Mouse (Mus musculus) hindbrain, embryonic 15.5 days (tissue): ENCODE measurements at regions not wholly inside any gene's neighbourhood (a gene's known extent, or its start where the extent isn't known, plus 50 kb on each side); places are given as distances from the start of the nearest gene placed in this dataset.

Source experiments
- ATAC-seq: fragments of 200-750 bp; cut with Nextera tagmentation; 2 replicates; pipeline ENCODE4 v1.8.0; 2017; ENCODE audit warnings: low read depth, moderate number of reproducible peaks, moderate TSS enrichment; ENCODE audit not compliant: low FRiP score
- H3K27ac ChIP-seq: fragments of 300-500 bp; sonication (generic); replicated peaks from 2 replicates; pipeline ENCODE4 v1.5.1; 2015; ENCODE audit warnings: mild to moderate bottlenecking, inconsistent platforms
- H3K27me3 ChIP-seq: fragments of 300-500 bp; sonication (generic); 2 replicates; pipeline ENCODE4 v1.6.1; 2015; ENCODE audit warnings: control low read depth, inconsistent platforms
- H3K36me3 ChIP-seq: fragments of 300-500 bp; sonication (generic); 2 replicates; pipeline ENCODE4 v1.6.1; 2015; ENCODE audit warnings: control low read depth, inconsistent platforms
- H3K4me1 ChIP-seq: fragments of 300-500 bp; sonication (generic); replicated peaks from 2 replicates; pipeline ENCODE4 v1.6.1; 2015; ENCODE audit warnings: control low read depth, inconsistent platforms
- H3K4me2 ChIP-seq: fragments of 300-500 bp; sonication (generic); 2 replicates; pipeline ENCODE4 v1.6.1; 2015; ENCODE audit warnings: moderate library complexity, mild to moderate bottlenecking, inconsistent platforms
- H3K4me3 ChIP-seq: fragments of 300-500 bp; sonication (generic); 2 replicates; pipeline ENCODE4 v1.5.1; 2015; ENCODE audit warnings: mild to moderate bottlenecking, inconsistent platforms
- H3K9ac ChIP-seq: fragments of 300-500 bp; sonication (generic); 2 replicates; pipeline ENCODE4 v1.6.1; 2015; ENCODE audit warnings: inconsistent platforms
- H3K9me3 ChIP-seq: fragments of 300-500 bp; sonication (generic); 2 replicates; pipeline ENCODE4 v1.6.1; 2016; ENCODE audit warnings: control low read depth, inconsistent platforms
- WGBS: fragments of 180-500 bp; shearing (Covaris S2); methylation state at CpG from one replicate; pipeline ENCODE4 v1.1.7; 2015; 5-methylcytosine and 5-hydroxymethylcytosine counted together

- no peak overlapping the region for H3K4me3 ChIP-seq
- WGBS: 31% methylated on average over 5 of the region's 5 CpGs
These were observed 532.5 kb upstream of the Intu start for GRCm38 (mm10) chr3:39998628-39999027.

GRCm38 (mm10) chr3:39999846-40000245 lies 531.2 kb upstream of the Intu start:
- no peak overlapping the region for H3K4me2 ChIP-seq
- no peak overlapping the region for H3K27ac ChIP-seq
- no peaks in the 10 kb centered on the region for H3K9me3 ChIP-seq
- no peaks in the 10 kb centered on the region for H3K27me3 ChIP-seq
- H3K9ac ChIP-seq: no peak overlapping the region
- no peak for ATAC-seq
- WGBS: 62% methylated on average over 1 of the region's 1 CpGs
- no peak overlapping the region for H3K4me3 ChIP-seq
- no peaks in the 10 kb centered on the region for H3K36me3 ChIP-seq
- no peaks in the 10 kb centered on the region for H3K4me1 ChIP-seq

More at GRCm38 (mm10) chr3:39998628-39999027, 532.5 kb upstream of the Intu start:
- H3K27me3 ChIP-seq: no peaks in the 10 kb centered on the region
- ATAC-seq: peak; percentile 61; the same call in 1 of the 2 replicates
- H3K4me1 ChIP-seq: no peaks in the 10 kb centered on the region
- no peaks in the 10 kb centered on the region for H3K36me3 ChIP-seq
- H3K27ac ChIP-seq: no peak overlapping the region
- H3K9me3 ChIP-seq: no peaks in the 10 kb centered on the region
- H3K9ac ChIP-seq: no peak overlapping the region
- H3K4me2 ChIP-seq: no peak overlapping the region

- H3K9me3 ChIP-seq: no peaks in the 10 kb centered on the region
- 82% methylated on average over 3 of the region's 3 CpGs for WGBS
- ATAC-seq: no peak
These were observed 528.2 kb upstream of the Intu start for GRCm38 (mm10) chr3:40002838-40003237.

GRCm38 (mm10) chr3:40010051-40010450 lies 521.0 kb upstream of the Intu start:
- H3K27me3 ChIP-seq: no peaks in the 10 kb centered on the region
- 67% methylated on average over 5 of the region's 5 CpGs for WGBS
- H3K27ac ChIP-seq: no peak overlapping the region

More at GRCm38 (mm10) chr3:40002838-40003237, 528.2 kb upstream of the Intu start:
- H3K4me2 ChIP-seq: no peak overlapping the region
- no peaks in the 10 kb centered on the region for H3K4me1 ChIP-seq
- H3K36me3 ChIP-seq: no peaks in the 10 kb centered on the region
- no peak overlapping the region for H3K9ac ChIP-seq
- no peaks in the 10 kb centered on the region for H3K27me3 ChIP-seq
- no peak overlapping the region for H3K4me3 ChIP-seq
- no peak overlapping the region for H3K27ac ChIP-seq

GRCm38 (mm10) chr3:40021682-40022081 lies 509.4 kb upstream of the Intu start:
- no peaks in the 10 kb centered on the region for H3K4me1 ChIP-seq
- H3K4me3 ChIP-seq: no peak overlapping the region
- no peak overlapping the region for H3K27ac ChIP-seq
- H3K9ac ChIP-seq: no peak overlapping the region
- no peaks in the 10 kb centered on the region for H3K9me3 ChIP-seq
- no peak for ATAC-seq
- H3K36me3 ChIP-seq: no peaks in the 10 kb centered on the region
- no peaks in the 10 kb centered on the region for H3K27me3 ChIP-seq
- H3K4me2 ChIP-seq: no peak overlapping the region
- 45% methylated on average over 2 of the region's 2 CpGs for WGBS

More at GRCm38 (mm10) chr3:40010051-40010450, 521.0 kb upstream of the Intu start:
- no peak for ATAC-seq
- Histone ChIP-seq H3K4me2 (no peak overlapping the region), H3K4me3 (no peak overlapping the region), H3K4me1 (no peaks in the 10 kb centered on the region), H3K36me3 (no peaks in the 10 kb centered on the region), H3K9me3 (no peaks in the 10 kb centered on the region), H3K9ac (no peak overlapping the region)

GRCm38 (mm10) chr3:40027713-40028112 lies 503.4 kb upstream of the Intu start:
- H3K4me2 ChIP-seq: no peak overlapping the region
- no peak for ATAC-seq
- no peaks in the 10 kb centered on the region for H3K4me1 ChIP-seq
- no peak overlapping the region for H3K27ac ChIP-seq
- H3K27me3 ChIP-seq: no peaks in the 10 kb centered on the region
- no peak overlapping the region for H3K9ac ChIP-seq
- H3K9me3 ChIP-seq: no peaks in the 10 kb centered on the region
- no peaks in the 10 kb centered on the region for H3K36me3 ChIP-seq
- no peak overlapping the region for H3K4me3 ChIP-seq

GRCm38 (mm10) chr3:40036177-40036576 lies 494.9 kb upstream of the Intu start:
- no peak for ATAC-seq
- Histone ChIP-seq H3K9ac (no peak overlapping the region), H3K27ac (no peak overlapping the region)

GRCm38 (mm10) chr3:40049721-40050120 lies 481.4 kb upstream of the Intu start:
- no peaks in the 10 kb centered on the region for H3K9me3 ChIP-seq
- H3K9ac ChIP-seq: no peak overlapping the region
- H3K36me3 ChIP-seq: no peaks in the 10 kb centered on the region
- H3K27me3 ChIP-seq: no peaks in the 10 kb centered on the region
- H3K4me2 ChIP-seq: no peak overlapping the region
- H3K4me1 ChIP-seq: no peaks in the 10 kb centered on the region
- H3K4me3 ChIP-seq: no peak overlapping the region
- WGBS: 76% methylated on average over 4 of the region's 4 CpGs
- no peak for ATAC-seq
- H3K27ac ChIP-seq: no peak overlapping the region

More at GRCm38 (mm10) chr3:40036177-40036576, 494.9 kb upstream of the Intu start:
- H3K4me1 ChIP-seq: no peaks in the 10 kb centered on the region
- WGBS: 64% methylated on average over 2 of the region's 2 CpGs
- H3K4me3 ChIP-seq: no peak overlapping the region
- no peaks in the 10 kb centered on the region for H3K9me3 ChIP-seq
- H3K36me3 ChIP-seq: no peaks in the 10 kb centered on the region
- no peaks in the 10 kb centered on the region for H3K27me3 ChIP-seq
- H3K4me2 ChIP-seq: no peak overlapping the region

- ATAC-seq: no peak
- 65% methylated on average over 5 of the region's 5 CpGs for WGBS
These were observed 472.8 kb upstream of the Intu start for GRCm38 (mm10) chr3:40058281-40058680.

GRCm38 (mm10) chr3:40058719-40059420 lies 472.2 kb upstream of the Intu start:
- whole genome bisulfite sequencing: 68% methylated on average over 16 of the region's 16 CpGs

More at GRCm38 (mm10) chr3:40058281-40058680, 472.8 kb upstream of the Intu start:
- H3K27ac ChIP-seq: no peak overlapping the region
- H3K27me3 ChIP-seq: no peaks in the 10 kb centered on the region
- no peaks in the 10 kb centered on the region for H3K9me3 ChIP-seq
- no peak overlapping the region for H3K9ac ChIP-seq
- no peaks in the 10 kb centered on the region for H3K36me3 ChIP-seq
- H3K4me1 ChIP-seq: no peaks in the 10 kb centered on the region; the same call in 1 of the 2 replicates
- no peak overlapping the region for H3K4me3 ChIP-seq
- peak overlapping the region; percentile 28; the same call in 1 of the 2 replicates for H3K4me2 ChIP-seq

GRCm38 (mm10) chr3:40070137-40070667 lies 460.9 kb upstream of the Intu start:
- peak; percentile 84 for ATAC-seq
- H3K27ac ChIP-seq: no peak overlapping the region
- H3K27me3 ChIP-seq: no peaks in the 10 kb centered on the region
- WGBS: 8% methylated on average over 8 of the region's 8 CpGs
- no peak overlapping the region for H3K9ac ChIP-seq
- H3K9me3 ChIP-seq: no peaks in the 10 kb centered on the region
- H3K4me1 ChIP-seq: no peaks in the 10 kb centered on the region
- H3K36me3 ChIP-seq: no peaks in the 10 kb centered on the region
- no peak overlapping the region for H3K4me2 ChIP-seq
- no peak overlapping the region for H3K4me3 ChIP-seq

More at GRCm38 (mm10) chr3:40058719-40059420, 472.2 kb upstream of the Intu start:
- no peak for ATAC-seq
- H3K4me3 ChIP-seq: no peak overlapping the region
- no peaks in the 10 kb centered on the region for H3K9me3 ChIP-seq
- no peak overlapping the region for H3K27ac ChIP-seq
- peak overlapping the region; percentile 28 for H3K4me2 ChIP-seq
- no peaks in the 10 kb centered on the region for H3K36me3 ChIP-seq
- no peaks in the 10 kb centered on the region; the same call in 1 of the 2 replicates for H3K4me1 ChIP-seq
- no peaks in the 10 kb centered on the region for H3K27me3 ChIP-seq
- H3K9ac ChIP-seq: no peak overlapping the region

GRCm38 (mm10) chr3:40076824-40077223 lies 454.3 kb upstream of the Intu start:
- no peaks in the 10 kb centered on the region for H3K36me3 ChIP-seq
- H3K4me1 ChIP-seq: 0 out of 2 replicates have a peak, but pooled peaks cover 3% of the 10 kb centered on the region
- 43% methylated on average over 4 of the region's 4 CpGs for WGBS
- H3K9me3 ChIP-seq: no peaks in the 10 kb centered on the region
- ATAC-seq: no peak
- H3K4me3 ChIP-seq: no peak overlapping the region
- H3K27ac ChIP-seq: 0 out of 2 replicates have a peak overlapping the region, but pooled peaks have one; percentile 34
- no peak overlapping the region for H3K9ac ChIP-seq
- H3K4me2 ChIP-seq: no peak overlapping the region
- H3K27me3 ChIP-seq: no peaks in the 10 kb centered on the region
